In the genomic region with DNA sequence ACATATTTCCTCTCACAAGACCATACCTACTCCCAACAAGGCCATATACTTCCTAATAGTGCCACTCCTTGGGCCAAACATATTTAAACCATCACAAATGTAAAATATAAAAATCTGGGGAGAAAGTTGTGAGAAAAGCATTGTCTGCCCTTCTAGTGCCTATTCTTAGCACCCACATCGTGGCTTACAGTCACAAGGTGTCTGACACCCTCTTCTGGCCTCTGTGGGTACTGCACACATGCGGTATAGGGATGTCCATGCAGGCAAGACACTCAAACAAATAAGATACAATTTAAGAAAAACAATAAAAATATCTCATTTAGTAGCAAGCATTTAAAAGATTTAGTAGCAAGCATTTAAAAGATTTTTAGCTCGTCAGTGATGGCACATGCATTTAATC, we compare ENCODE assay signal across 9 mouse cellular contexts. TPM values are rescaled to one million over a fixed set of nuclear protein-coding genes. Genes with fewer than 3 reads are reported as not detected.
A peak's percentile ranks its signal among the peaks of the same experiment; 100 is the strongest.
DNase-seq lines count a peak whose midpoint lies in the region; ATAC-seq and TF ChIP-seq lines count a peak whose summit lies in the region.
"Had no signal": no experiment of that assay in that cellular context is flagged by ENCODE, and none has a peak within 500 bp of the region (broad histone marks: within the 10 kb centered on the region; RNA-seq: fewer than 3 reads in every experiment).

No protein-coding gene starts in this region.

- no peak for TF ChIP-seq POLR2A in testis, adult 2 months (IDR thresholded peaks at IDR 0.05; ENCODE audit: control insufficient read depth, low read depth, low read length)

- H3K27ac ChIP-seq in midbrain, embryonic 11.5 days (ENCODE audit: low read depth, low read length) = no peak overlapping the region
- H3K27ac ChIP-seq in midbrain, embryonic 15.5 days = no peak overlapping the region
- no peak overlapping the region for H3K27ac ChIP-seq in forebrain, embryonic 16.5 days (ENCODE audit: low read length)
- H3K27ac ChIP-seq in hindbrain, embryonic 16.5 days (ENCODE audit: low read depth, low read length) = no peak overlapping the region
- H3K27ac ChIP-seq in testis, adult 2 months (ENCODE audit: control insufficient read depth, insufficient read depth, low read depth, low read length) = no peak overlapping the region

- ATAC-seq in midbrain, embryonic 11.5 days (ENCODE audit: low FRiP score) = peak; percentile 79; the same call in 1 of the 2 replicates
- no peak for ATAC-seq in midbrain, embryonic 15.5 days (replicated peaks)
- peak; percentile 55 for ATAC-seq in forebrain, embryonic 16.5 days
- 0 out of 2 replicates have a peak, but pooled peaks have one; percentile 72 for ATAC-seq in hindbrain, embryonic 16.5 days

- peak; percentile 96 for DNase-seq in midbrain, embryonic 11.5 days (ENCODE audit: low spot score, missing footprints)
- DNase-seq in c-Kit-positive CD71-positive TER-119-negative erythroid progenitor cells, embryonic 14.5 days (ENCODE audit: low read depth) = peak; percentile 72
- DNase-seq in left cerebral cortex, postnatal 36 days (ENCODE audit: low spot score in 2 of 2) = peak; percentile 36 to 66
- peak; percentile 80 for DNase-seq in naive thymus-derived CD4-positive, alpha-beta T cell, adult 2 months (ENCODE audit: low read depth)

- no peaks in the 10 kb centered on the region for H3K9me3 ChIP-seq in midbrain, embryonic 11.5 days (ENCODE audit: control insufficient read depth, low read length)
- no peaks in the 10 kb centered on the region for H3K9me3 ChIP-seq in midbrain, embryonic 15.5 days
- no peaks in the 10 kb centered on the region for H3K9me3 ChIP-seq in forebrain, embryonic 16.5 days (ENCODE audit: control insufficient read depth, low read length)
- H3K9me3 ChIP-seq in hindbrain, embryonic 16.5 days (ENCODE audit: control insufficient read depth, low read length) = no peaks in the 10 kb centered on the region

- no peak overlapping the region for H3K4me2 ChIP-seq in midbrain, embryonic 11.5 days
- H3K4me2 ChIP-seq in midbrain, embryonic 15.5 days = no peak overlapping the region
- no peak overlapping the region for H3K4me2 ChIP-seq in forebrain, embryonic 16.5 days (ENCODE audit: low read length)
- no peak overlapping the region for H3K4me2 ChIP-seq in hindbrain, embryonic 16.5 days (ENCODE audit: low read length)

- H3K27me3 ChIP-seq in midbrain, embryonic 11.5 days (ENCODE audit: control insufficient read depth, insufficient read depth, low read length) = no peaks in the 10 kb centered on the region
- no peaks in the 10 kb centered on the region for H3K27me3 ChIP-seq in midbrain, embryonic 15.5 days (replicated peaks)
- no peaks in the 10 kb centered on the region for H3K27me3 ChIP-seq in forebrain, embryonic 16.5 days (replicated peaks; ENCODE audit: control insufficient read depth, insufficient read depth, low read length)
- no peaks in the 10 kb centered on the region for H3K27me3 ChIP-seq in hindbrain, embryonic 16.5 days (replicated peaks; ENCODE audit: control insufficient read depth, insufficient read depth, low read length)
- H3K27me3 ChIP-seq in testis, adult 2 months (ENCODE audit: control insufficient read depth, insufficient read depth, low read length) = no peaks in the 10 kb centered on the region

- TF ChIP-seq CTCF in testis, adult 2 months (IDR thresholded peaks at IDR 0.05; ENCODE audit: control insufficient read depth, insufficient read depth, insufficient replicate concordance, low read depth, low read length) = peak; percentile 63; the same call in 1 of the 2 replicates

- H3K4me3 ChIP-seq in midbrain, embryonic 11.5 days (ENCODE audit: low read depth, low read length) = no peak overlapping the region
- H3K4me3 ChIP-seq in midbrain, embryonic 15.5 days = no peak overlapping the region
- no peak overlapping the region for H3K4me3 ChIP-seq in forebrain, embryonic 16.5 days (replicated peaks; ENCODE audit: low read length)
- no peak overlapping the region for H3K4me3 ChIP-seq in hindbrain, embryonic 16.5 days (ENCODE audit: low read length)
- H3K4me3 ChIP-seq in testis, adult 2 months (ENCODE audit: control insufficient read depth, low read depth, low read length) = no peak overlapping the region
- H3K4me3 ChIP-seq: erythroblast, embryonic 14.5 days had no signal

- intact Hi-C loops in left cerebral cortex, postnatal 36 days (cut with DNase I) = loop anchor here (2.0 to 5.0 kb wide), 2 partner anchors 24 to 57 kb away; a partner anchor contains a TSS

- no peaks in the 10 kb centered on the region for H3K4me1 ChIP-seq in midbrain, embryonic 11.5 days (ENCODE audit: control insufficient read depth, insufficient read depth, low read length)
- no peaks in the 10 kb centered on the region for H3K4me1 ChIP-seq in midbrain, embryonic 15.5 days
- H3K4me1 ChIP-seq in forebrain, embryonic 16.5 days (replicated peaks; ENCODE audit: control insufficient read depth, insufficient read depth, low read length) = peaks cover 2% of the 10 kb centered on the region
- no peaks in the 10 kb centered on the region for H3K4me1 ChIP-seq in hindbrain, embryonic 16.5 days (ENCODE audit: control insufficient read depth, insufficient read depth, low read depth, low read length)
- H3K4me1 ChIP-seq in testis, adult 2 months (ENCODE audit: control insufficient read depth, insufficient read depth, low read length) = no peaks in the 10 kb centered on the region

- H3K36me3 ChIP-seq in midbrain, embryonic 11.5 days (ENCODE audit: control insufficient read depth, insufficient read depth, low read length) = peaks cover 12% of the 10 kb centered on the region; the same call in 1 of the 2 replicates
- H3K36me3 ChIP-seq in midbrain, embryonic 15.5 days (replicated peaks) = peaks cover 32% of the 10 kb centered on the region
- peaks cover 15% of the 10 kb centered on the region for H3K36me3 ChIP-seq in forebrain, embryonic 16.5 days (ENCODE audit: control insufficient read depth, insufficient read depth)
- H3K36me3 ChIP-seq in hindbrain, embryonic 16.5 days (ENCODE audit: control insufficient read depth, insufficient read depth, low read length) = peaks cover 19% of the 10 kb centered on the region
- peaks cover 2% of the 10 kb centered on the region for H3K36me3 ChIP-seq in testis, adult 2 months (ENCODE audit: control insufficient read depth, insufficient read depth, low read length)

- no peak overlapping the region for H3K9ac ChIP-seq in midbrain, embryonic 11.5 days (ENCODE audit: low read length)
- no peak overlapping the region for H3K9ac ChIP-seq in midbrain, embryonic 15.5 days
- no peak overlapping the region for H3K9ac ChIP-seq in forebrain, embryonic 16.5 days (replicated peaks; ENCODE audit: low read depth, low read length)
- no peak overlapping the region for H3K9ac ChIP-seq in hindbrain, embryonic 16.5 days (ENCODE audit: low read depth, low read length)

- WGBS in midbrain, embryonic 11.5 days = 54% methylated on average over 3 of the region's 3 CpGs
- 45% methylated on average over 3 of the region's 3 CpGs for WGBS in midbrain, embryonic 15.5 days
- 47% methylated on average over 3 of the region's 3 CpGs for WGBS in forebrain, embryonic 16.5 days
- 50% methylated on average over 3 of the region's 3 CpGs for WGBS in hindbrain, embryonic 16.5 days

RNA-seq across cellular contexts. Expression of a gene that starts 23.8 kb away (rescaled TPM):
- 165 and 188 TPM in 2 replicates for polyA plus RNA-seq in midbrain, embryonic 11.5 days (2014; fragmentation: Nextera tagmentation; extraction: Ambion mirVana)
- polyA plus RNA-seq in midbrain, embryonic 15.5 days (2015; fragmentation: Nextera tagmentation; extraction: Ambion mirVana) = 75.4 and 78.2 TPM in 2 replicates
- polyA plus RNA-seq in forebrain, embryonic 16.5 days (2015; fragmentation: Nextera tagmentation; extraction: Ambion mirVana) = 85.4 and 109 TPM in 2 replicates
- polyA plus RNA-seq in hindbrain, embryonic 16.5 days (2015; fragmentation: Nextera tagmentation; extraction: Ambion mirVana) = 80.5 and 96.1 TPM in 2 replicates
- total RNA-seq in left cerebral cortex, postnatal 36 days (2021) = 10 to 100 TPM; 49.4 to 51.1 TPM
- polyA plus RNA-seq in testis, adult 2 months (2012; rRNA removed) = 8.2 and 9.6 TPM in 2 replicates
